Mouse (Mus musculus) brain, adult 2 months (tissue): ENCODE measurements at regions not wholly inside any gene's neighbourhood (a gene's known extent, or its start where the extent isn't known, plus 50 kb on each side); places are given as distances from the start of the nearest gene placed in this dataset.

Experiments
- DNase-seq: peaks from one replicate; pipeline ENCODE4 v3.0.0; 2011; ENCODE audit warnings: low read depth, low spot score

GRCm38 (mm10) chr2:169037975-169038374 is 82.6 kb upstream of the Zfp64 start:
- DNase-seq, result no peak

GRCm38 (mm10) chr2:169037519-169037918 is 82.1 kb upstream of the Zfp64 start:
- no peak for DNase-seq

- peak; percentile 29 for DNase-seq
Observed at GRCm38 (mm10) chr2:169035315-169035714, 79.9 kb upstream of the Zfp64 start.

GRCm38 (mm10) chr2:169033997-169034396 is 78.6 kb upstream of the Zfp64 start:
- DNase-seq, result no peak

GRCm38 (mm10) chr2:169033181-169033580 is 77.8 kb upstream of the Zfp64 start:
- DNase-seq, result no peak

GRCm38 (mm10) chr2:169028531-169029114 is 73.2 kb upstream of the Zfp64 start:
- DNase-seq, result no peak

GRCm38 (mm10) chr2:169019037-169019436 is 63.6 kb upstream of the Zfp64 start:
- DNase-seq, result no peak

GRCm38 (mm10) chr2:169010271-169010670 is 54.9 kb upstream of the Zfp64 start:
- no peak for DNase-seq

GRCm38 (mm10) chr2:169008756-169009155 is 53.4 kb upstream of the Zfp64 start:
- DNase-seq, result peak; percentile 16

- no peak for DNase-seq
Observed at GRCm38 (mm10) chr2:169008333-169008732, 52.9 kb upstream of the Zfp64 start.

GRCm38 (mm10) chr2:169006549-169006948 is 51.2 kb upstream of the Zfp64 start:
- DNase-seq, result no peak

- no peak for DNase-seq
Observed at GRCm38 (mm10) chr2:169005810-169006209, 50.4 kb upstream of the Zfp64 start.
